Mouse (Mus musculus) cerebellum, adult 11 months (tissue): Measurements from ENCODE around the gene Plekhg1.

ENCODE experiments used
- DNase-seq: peaks from one replicate; pipeline ENCODE4 v3.0.0; 2022

The Plekhg1 gene

DNA sequence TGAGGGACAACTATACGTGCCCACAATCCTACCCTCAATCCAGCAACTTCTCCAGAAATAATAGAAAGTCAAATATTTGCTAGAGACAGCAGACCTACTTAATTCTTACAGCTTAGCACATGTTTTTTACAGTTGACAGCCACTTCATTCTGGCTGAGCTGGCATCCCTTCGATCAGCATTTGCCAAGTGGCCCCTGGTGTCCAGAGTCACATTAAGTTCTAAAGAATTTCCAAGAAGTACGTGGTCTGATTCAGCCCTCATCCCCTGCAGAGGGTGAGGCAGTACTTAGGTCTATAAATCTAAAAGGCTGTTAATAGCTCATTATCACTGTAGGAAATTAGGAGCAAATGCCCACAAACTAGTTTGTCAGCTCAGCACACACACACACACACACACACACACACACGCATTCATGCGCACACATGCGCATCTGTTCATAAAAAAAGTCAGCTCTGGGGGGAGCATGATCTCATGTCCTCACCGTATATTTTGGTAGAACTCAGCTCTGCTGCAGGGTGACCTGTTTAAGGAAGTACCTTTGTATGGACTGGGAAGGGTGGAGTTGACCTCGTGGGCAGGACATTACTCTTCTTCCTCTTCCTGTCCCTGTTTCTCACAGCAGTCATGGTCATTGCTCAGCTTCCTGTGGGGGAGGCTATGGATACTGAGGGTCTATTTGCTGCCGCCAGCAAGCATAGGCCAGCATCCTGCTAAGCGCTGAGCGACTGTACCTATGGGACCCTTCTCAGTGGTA is 91.6 kb downstream of the Plekhg1 start:
- DNase-seq: no peak

- no peak for DNase-seq
These were observed 93.9 kb downstream of the Plekhg1 start for GRCm38 (mm10) chr10:3834060-3834459.

GRCm38 (mm10) chr10:3834678-3835077 is 94.5 kb downstream of the Plekhg1 start:
- no peak for DNase-seq

DNA sequence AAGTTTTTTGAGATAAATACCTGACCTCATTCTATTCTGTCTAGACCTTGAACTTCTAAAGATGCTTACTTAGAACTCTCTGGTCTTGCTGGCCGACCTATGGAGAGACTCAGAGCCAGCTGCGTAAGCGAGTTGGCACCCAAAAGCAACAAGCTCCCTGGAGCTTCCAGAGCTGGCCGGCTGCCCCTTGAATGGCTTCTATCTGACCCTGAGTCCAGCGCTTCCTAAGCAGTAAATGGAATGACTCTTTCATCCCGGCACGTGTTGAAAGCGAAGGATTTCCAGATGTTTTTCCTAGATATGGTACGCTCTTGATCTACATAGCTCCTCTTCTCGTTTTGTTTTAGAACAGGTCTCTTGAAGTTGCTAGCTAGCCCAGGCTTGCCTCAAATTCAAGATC is 95.5 kb downstream of the Plekhg1 start:
- no peak for DNase-seq

DNA sequence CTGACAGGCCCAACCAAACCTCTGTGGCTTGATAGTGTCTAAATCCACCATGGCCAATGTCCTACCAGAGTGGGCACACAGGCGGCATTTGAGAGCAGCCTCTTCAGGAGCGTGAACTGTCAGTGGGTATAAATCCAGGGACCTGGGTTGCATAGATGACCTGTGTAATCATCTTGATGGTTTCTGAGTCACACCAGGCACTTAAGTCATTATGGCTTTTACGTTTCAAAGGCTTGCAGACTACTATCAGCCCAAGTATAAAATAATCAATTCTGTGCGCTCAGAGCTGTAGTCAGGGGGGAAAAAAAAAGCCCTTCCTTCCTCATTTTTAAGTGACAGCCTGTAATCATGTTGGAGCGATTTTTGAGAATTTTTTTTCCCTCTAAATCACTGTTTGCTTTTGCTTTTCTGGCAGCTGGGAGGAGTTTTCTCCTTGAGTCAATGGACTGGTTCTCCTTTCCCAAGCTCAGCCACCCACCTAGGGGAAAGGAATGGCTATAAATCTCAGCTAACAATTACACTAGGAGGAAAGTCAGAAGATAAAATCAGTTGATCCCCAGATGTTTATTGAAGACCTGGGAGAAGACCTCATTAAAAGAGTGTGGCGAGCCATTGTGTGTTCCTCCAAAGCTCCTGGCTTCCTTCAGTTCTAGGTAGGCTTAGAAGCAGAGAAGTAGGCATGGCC is 99.7 kb downstream of the Plekhg1 start:
- DNase-seq: no peak

DNA sequence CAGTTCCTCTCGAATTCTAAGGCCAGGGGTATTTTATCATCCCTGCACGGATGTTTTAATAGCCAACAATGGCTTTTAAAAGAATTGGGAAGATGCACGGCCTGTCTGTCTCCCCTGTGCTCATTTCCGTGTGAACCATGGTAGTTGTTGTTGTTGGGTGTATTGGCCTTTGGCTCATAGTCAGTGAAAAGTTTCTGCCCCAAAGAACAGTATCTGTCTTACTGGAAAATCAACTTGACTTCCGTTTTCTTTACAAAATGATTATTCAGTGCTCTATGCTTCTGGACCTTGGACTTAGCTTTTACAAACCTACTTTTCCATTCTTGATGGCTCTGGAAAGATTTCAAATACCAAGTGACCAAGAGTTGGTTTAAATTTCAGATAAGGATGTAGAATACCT is 104.3 kb downstream of the Plekhg1 start:
- no peak for DNase-seq

- DNase-seq: no peak
These were observed 106.9 kb downstream of the Plekhg1 start for GRCm38 (mm10) chr10:3847021-3847420.

DNA sequence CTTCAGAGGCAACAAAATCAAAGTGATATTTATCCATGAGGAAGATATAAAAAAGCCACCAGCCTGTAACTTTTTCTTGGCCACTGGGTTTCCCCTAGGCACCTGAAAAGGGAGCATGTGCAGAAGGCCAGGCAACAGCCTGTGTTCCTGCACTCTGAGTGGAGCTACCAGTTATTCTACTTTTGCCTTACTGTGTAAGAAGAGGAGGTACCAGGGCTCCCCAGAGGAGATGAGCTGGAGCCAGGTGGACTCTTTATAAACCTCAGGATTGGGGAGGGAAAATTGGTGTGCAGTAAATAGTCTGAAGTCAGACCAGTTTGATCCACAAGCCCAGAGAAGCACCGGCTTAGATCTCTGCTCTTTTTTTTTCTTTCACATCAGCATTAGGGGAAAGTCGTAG is 111.3 kb downstream of the Plekhg1 start:
- DNase-seq: no peak

- DNase-seq: no peak
These were observed 112.6 kb downstream of the Plekhg1 start for GRCm38 (mm10) chr10:3852733-3853132.

DNA sequence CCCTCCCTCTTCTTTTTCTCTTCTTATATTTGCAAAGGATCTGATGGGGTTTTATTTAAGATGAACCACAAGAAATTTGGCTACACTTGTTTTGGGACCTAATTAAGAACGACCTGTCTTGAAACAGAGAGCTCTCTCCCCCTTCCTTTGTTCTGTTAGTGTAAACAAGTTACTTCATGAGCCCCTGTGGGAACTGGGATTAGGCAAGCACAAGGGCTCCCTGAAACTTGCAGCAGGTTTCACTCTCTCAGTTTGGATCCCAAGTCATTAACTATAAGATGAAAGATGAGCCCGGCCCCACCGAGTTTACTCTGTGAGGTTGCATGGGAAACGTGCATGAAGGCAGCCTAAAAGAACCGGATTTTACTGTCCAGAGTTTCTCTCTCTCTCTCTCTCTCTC is 117.7 kb downstream of the Plekhg1 start:
- no peak for DNase-seq

DNA sequence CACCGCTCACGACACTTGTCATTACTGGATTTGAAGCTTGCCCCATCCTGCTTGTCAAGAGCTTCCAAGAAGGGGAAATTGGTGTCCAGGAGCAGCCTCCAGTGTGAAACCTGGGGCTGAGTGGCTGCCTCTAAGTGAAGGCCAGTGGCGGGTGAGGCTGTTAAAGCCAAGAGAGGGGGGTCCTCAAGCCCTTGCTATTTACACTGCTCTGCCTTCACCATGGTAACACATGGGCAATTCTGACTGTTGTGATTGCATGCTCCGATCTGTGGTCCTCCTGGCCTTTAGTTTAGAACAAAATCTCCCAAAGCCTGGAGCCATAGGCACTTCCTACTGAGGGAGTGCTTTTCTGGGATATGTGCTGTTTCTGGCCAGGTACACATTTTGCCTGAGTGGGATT is 118.3 kb downstream of the Plekhg1 start:
- DNase-seq: no peak

GRCm38 (mm10) chr10:3858961-3859714 is 119.0 kb downstream of the Plekhg1 start:
- no peak for DNase-seq

DNA sequence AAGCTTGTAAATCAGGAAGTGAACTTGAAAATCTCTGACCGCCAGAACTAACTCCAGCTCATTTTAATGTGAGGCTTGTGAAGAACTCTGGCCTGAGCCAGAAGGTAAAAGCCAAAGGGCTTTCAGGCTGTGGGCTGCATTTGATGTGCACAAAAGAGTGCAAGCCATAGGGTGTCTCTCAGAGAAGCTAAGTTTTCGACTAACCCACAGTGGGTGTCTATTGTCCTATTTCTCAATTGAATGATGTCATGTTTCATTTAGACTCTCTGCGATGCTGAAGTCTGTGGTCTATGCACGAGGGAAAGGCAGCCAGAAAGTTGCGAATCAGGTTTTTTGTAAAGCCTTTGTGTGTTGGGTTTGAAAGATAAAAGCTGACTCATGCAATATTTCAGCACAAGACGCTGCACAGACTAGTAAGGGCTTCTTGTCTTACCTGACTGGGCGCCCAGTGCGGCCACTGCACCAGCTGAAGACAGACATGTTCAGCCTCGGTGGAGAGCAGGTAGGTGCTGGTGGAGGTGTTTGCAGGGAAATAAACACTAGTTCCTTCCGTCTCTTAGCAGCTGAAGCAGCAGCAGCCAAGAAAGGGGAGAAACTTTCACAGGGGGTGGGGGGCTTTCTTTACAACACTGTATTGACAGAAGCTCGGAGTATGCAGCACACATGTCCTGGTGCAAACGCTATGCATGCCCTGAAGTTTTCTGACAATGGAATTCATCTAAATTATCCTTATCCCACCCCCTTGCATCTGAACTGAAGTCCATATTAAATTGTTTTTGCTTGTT is 123.4 kb downstream of the Plekhg1 start:
- DNase-seq: no peak

- DNase-seq: no peak
These were observed 124.0 kb downstream of the Plekhg1 start for GRCm38 (mm10) chr10:3864196-3864540.

DNA sequence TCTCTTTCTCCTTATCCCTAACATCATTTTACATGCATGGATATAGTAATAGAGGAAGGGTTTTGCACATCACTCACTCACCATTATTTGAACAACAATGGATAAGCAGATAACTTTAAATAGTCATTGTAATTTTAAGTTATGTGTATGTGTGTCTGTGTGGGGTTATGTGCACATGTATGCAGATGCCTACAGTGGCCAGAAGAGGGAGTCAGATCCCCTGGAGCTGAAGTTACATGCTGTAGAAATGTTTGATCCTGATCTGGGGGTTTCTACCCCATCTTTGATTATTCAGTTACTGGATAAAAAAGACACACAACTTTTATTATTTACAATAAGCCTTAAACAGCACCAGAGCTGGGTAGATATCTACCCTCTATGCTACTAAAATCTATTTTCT is 127.1 kb downstream of the Plekhg1 start:
- DNase-seq: no peak

DNA sequence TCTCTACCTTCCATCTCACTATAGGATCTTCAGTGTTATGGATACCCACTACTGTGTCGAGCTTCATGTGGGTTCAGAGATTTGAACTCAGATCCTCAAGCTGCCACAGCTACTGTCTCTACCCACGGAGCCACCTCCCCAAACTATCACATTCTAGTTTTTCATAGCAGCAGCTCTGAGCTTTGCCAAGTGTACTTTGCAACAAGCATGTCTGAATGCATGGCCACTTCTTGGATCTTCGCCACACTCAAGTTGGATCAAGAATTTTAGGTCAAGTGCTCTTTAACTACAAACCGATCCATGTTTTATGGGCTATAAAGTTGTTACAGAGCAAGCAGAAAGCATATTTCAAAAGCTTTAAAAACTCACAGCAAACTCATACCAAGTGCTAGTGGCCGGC is 130.7 kb downstream of the Plekhg1 start:
- no peak for DNase-seq

DNA sequence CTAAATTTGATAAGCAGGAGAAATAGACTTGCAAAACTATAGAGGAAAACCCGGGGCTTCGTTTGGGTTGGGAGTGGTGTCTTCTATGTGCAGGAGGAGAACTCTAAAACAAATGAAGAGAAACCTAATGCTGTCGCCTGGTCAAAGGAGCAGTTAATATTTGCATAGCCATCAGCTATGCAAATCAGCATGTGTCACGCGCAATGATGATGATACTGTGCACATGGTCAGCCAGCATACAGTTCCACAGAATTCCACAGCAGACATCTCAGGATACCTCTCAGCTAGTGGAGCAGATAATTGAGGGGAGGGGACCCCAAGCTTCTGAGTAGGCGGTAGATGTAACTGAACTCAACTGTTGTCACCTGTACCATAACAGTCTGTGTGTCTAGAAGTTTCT is 133.3 kb downstream of the Plekhg1 start:
- DNase-seq: no peak

GRCm38 (mm10) chr10:3877852-3878535 is 137.8 kb downstream of the Plekhg1 start:
- DNase-seq: no peak

GRCm38 (mm10) chr10:3881179-3881578 is 141.0 kb downstream of the Plekhg1 start:
- DNase-seq: no peak

- no peak for DNase-seq
These were observed 148.3 kb downstream of the Plekhg1 start for GRCm38 (mm10) chr10:3888510-3888909.

DNA sequence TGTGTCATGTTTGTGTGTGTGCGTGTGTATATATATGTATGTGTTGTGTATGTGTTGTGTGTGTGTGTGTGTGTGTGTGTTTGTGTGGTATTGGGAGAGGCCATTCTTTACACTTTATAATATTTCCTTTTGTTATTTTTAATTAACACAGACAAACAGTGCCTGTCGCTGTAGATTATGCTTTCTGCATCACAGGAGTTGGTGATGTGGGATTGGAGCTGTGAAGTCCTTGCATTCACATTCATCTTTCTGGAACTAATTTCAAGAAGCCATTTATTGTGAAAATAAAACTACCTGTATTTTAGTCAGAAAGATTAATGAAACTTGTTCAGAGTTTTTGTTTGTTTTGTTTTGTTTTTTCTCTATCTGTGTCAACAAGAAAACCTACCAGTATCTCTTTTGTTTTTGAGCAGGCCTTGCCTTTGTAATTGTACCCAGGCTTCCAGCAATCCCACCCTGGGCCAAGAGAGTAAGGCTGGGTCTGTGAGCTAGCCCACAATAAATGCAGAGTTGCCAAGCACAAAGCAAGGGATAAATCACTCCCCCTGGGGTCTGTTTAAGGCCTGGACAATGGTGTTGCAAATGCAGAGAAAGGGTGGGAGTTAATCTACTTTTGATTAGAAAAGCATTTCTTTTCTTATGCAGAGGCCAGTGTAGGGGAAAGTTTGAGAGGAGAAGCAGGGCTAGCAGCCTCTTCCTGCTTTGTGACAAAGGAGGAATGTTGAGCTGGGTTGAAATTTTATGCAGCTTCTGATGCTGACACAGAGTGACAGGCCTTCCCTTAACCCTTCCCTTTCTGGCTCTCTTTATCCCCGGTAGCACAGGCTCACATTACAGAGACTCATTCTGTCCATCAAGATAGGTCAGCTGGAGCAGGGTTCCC is 151.5 kb downstream of the Plekhg1 start:
- DNase-seq: no peak

- no peak for DNase-seq
These were observed 152.2 kb downstream of the Plekhg1 start for GRCm38 (mm10) chr10:3892368-3892767.
